Mouse (Mus musculus) kidney, postnatal 4 days (tissue): ENCODE measurements around the gene Pakap.

Experiments
- DNase-seq, 2 experiments: peaks; one replicate each; pipeline ENCODE4 v3.0.0; 2021; ENCODE audit warnings: mixed read lengths in 2 of 2

Gene Pakap

DNA sequence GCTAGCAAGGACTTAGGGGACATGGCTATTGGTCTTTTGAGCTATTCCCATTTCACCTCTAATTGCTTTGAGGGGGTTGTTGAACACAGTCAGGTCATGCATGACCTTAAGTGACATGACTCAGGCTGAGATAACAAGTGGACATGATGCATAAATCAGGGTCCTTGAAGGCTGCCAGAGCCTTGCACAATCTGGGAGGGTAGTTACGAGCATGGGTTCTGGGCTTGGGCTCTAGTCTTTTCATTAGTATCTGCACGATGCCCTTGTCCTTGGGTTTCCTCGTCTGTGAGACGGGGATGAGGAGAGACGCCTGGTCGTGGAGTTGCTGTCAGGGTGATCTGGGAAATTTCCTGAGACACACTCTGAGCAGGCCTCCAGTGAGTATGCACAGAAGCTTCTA, 6.7 kb downstream of the Pakap start:
- no peak for DNase-seq

DNA sequence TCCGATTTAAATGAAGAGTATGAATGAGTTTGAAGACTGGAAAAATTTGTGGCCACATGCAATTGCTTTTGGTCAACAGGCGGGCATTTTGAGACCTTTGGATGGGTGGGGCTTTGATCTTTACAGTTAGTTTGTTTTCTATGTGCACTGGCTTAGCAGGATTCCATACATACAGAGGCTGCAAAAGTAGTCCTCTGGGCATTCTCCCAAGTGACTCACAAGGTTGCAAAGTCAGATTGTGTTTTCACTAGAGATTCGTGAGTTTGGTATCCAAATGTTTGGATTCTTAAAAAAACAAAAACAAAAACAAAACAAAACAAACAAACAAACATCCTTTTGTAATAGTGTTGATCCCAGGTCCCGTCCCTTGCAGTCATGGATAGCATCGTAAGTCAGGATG, 7.7 kb downstream of the Pakap start:
- DNase-seq = no peak

DNA sequence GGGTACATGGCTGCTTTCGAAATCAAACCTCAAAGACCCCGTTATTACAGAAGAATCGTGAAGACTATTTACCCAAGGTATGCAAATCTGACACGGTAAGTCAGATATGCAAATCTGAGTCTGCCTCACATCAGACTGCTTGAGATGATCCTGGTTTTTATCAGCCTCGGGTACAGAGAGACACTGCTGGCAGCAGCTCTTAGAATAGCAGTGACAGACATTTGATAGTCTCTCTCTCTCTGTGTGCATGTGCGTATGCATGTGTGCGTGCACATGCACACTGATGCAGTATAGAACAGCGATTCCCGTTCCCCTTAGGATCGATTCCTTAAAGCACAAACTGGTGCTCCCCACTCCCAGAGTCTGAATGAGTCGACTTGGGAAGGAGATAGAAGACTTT, 8.1 kb downstream of the Pakap start:
- no peak for DNase-seq

DNA sequence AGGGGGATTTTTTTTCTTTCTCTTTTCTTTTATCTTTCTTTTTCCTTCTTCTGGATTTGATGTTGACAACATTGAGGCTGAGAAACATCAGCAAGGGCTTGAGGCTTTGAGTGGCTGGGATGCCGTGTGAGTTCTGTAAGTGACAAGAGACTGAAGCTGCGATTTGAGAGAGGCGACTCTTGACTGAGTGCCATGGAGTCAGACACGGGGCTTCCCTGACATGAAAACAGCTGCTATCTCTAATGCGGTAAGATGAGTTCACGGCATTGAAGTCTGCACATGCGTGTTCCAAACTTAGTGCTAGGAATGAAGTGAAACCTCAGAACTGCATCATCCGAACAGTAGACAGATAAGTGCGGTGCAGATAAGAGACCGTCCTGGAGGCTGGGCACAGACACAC, 11.7 kb downstream of the Pakap start:
- DNase-seq = no peak

DNA sequence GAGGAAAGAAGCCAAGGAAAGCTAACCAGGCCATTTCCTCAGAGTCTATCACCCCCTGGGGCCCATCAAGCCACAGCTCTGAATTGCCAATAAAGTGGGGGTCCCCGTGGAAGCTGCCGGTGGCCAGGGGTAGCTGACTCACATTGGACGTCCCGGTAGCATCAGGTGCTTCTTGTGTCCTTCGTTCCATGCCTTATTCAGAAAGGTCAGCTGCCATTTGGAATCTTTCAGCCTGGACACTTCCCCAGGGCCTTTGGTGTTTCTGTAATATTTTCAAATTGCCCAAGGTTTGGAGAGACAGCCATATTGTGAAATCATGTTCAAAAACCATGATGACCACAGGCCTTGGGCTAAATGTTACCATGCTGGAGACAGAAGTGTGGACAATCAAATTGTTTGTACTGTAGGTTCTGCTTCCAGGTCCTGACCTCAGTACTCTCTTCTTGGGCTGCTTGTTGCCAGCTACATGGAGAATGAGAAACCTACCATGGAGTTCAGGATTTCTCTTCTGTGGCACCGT, 17.4 kb downstream of the Pakap start:
- DNase-seq = no peak

DNA sequence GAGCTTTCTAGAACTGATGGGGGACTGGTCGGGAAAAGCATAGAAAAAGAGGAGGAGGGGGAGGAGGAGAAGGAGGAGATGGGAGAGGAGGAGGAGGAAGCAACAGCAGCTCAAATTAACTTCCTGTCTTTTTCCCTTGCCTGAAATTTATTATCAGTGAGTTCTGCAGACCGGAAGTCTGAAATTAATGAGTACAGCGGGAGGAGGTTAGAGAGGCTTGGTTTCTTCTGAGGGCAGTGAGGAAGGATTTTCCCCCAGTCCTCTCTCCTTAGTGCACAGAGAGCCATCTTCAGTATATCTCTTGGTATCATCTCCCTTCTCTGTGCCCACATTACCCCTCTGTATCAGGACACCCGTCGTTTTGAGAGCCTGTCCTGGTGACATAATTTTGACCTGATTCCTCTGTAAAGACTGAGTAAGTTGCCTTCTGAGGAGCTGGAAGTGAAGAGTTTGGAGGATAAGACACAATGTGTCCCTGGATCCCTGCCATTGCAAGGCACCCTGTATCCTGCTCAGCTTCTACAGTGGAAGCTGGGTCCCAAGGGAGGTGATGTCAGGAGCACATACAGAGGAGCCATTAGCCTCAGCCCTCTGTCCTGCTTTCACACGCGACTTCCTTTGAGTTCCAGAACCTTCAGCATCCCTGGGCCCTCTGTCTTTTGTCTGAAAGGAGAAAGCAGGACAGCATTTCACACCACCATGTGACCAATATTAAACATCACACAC, 19.1 kb downstream of the Pakap start:
- DNase-seq = peak; percentile 7 to 34

DNA sequence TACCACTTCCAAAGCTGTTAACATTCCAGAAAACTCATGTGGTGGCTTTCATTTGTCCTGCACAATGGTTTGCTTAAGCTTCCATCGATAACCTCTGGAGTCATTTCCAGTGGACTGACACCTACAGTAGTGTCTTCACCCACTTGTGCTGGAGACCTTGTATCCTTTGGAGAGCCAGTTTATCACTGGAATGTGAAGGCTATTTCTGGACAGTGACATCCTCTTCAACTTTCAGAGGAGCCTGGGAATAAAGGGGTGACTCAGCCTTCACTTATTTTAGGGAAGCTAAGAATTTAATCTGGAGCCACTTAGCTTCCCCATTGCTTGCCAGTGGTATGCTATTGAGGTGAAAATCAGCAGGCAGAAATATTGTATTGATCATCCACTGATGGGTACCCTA, 20.4 kb downstream of the Pakap start:
- DNase-seq = no peak

DNA sequence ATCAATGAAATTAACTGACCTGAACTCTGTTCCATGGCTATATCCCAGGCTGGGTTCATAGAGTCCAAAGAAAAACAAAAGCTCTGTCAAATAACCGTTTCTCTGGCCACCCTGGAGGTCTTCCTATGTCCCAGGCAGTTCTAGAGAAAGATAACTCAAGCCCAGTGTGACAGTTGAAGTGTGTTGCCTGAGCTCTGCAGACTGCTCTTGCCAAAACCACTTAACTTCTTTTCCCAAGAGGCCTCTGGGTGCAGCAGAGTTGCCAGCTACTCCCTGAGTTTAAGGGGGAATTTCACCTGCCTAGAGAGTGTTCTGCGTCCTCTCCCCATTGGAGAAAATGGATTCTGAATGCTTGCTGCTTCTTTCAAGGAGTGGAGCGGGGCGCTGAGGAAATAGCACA, 24.8 kb downstream of the Pakap start:
- DNase-seq = no peak

DNA sequence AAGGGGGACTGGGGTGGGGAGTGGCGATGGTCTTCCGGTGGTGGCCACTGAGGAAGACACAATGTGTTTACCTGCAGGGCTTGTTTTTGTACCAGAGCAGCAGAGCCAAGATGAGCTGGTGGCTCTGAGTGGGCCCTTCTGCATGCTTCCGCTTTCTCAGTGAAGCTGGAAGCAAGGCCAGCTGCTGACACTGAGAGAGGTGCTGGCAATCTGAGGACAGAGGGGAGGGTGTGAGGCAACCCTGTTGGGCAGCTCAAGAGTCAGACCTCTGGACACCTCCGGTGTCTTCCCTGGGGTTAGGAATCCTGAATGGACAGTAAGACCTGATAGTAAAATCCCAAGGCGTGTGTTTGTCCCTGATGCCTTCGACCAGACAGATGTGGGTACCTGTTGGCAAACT, 32.0 kb downstream of the Pakap start:
- no peak for DNase-seq

DNA sequence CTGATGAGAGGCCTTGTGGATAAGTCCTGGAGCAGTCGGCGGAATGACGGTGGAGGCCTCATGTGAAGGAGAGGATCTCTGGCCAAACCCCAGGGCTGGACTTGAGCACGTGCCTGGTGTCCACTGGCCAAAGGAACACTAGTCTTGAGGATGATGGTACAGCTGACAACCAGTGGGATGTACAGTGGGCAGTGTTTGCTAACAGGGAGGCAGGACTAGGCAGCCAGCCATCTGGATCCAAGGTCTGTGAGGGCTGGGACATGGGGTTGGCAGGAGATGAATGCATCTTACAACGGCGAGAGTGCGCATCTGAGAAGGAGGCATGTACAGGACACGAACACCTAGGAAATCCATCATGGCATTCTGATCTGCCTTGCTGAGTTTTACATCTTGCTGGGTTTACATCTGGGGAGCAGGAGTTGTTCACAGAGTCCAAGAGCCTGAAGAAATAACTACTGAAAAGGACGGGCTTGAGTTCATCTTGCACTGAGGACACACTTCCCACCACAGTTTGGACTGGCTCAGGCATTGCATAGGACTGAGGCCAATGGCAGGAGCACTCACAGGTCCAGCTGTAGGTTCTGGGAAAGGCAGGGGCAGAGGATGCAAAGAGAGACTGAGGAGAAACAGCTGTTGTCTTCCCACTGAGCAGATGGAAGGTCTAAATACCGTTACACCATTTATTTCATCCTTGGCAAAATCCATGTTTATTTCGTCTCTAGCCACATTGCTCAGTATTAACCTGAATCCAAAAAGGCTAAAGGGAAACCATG, 32.9 kb downstream of the Pakap start:
- no peak for DNase-seq

DNA sequence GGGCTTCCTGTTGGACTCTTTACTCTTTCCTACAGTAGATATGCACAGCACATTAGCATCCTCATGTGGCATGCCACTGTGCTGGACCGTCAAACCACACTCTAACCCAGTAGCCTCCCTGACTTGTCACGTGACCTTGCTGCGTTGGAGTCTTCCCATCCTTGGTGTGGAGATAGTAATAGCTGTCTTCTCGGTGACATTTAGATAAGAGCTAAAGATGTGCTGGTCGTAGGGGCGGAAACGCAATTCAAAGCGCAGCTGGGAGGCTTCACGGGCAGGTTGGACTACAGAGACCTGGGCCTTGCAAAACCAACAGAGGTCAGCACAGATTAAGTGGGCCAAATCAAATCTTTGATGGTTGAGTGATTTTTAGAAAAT, 33.5 kb downstream of the Pakap start:
- DNase-seq = peak in 1 of 2 experiments; percentile 18

DNA sequence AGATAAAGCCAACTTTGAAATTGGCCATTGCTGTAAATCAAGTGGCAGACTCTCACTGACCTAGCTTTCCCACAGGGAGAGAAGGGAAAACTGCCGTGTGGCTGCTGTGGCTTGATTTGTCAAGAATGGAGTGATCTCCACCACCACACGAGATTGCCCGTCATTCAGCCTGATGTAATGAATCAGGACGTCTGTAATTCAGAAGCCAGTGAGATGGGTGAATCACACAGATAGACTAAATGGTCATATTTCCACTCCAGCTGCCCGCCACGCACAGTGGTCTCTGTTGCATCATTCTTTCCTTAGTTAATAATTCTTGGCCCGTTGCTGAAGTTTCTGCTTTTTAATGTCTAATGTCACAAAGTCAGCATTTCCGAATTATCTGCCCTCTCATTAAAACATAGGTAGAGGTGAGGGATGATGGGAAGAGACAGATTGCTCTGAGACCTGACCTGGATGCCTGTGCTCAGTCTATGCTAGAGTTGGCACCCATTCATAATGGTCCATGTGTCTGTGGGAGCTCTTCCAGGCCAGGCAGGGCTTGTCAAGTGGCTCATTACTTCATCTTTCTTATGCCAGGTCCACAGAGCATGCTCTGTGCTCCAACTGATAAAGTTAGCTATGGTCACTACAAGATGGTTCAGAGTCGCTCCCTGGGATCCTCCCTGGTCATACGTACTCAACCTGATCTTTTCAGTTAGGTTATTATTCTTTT, 34.1 kb downstream of the Pakap start:
- no peak for DNase-seq

DNA sequence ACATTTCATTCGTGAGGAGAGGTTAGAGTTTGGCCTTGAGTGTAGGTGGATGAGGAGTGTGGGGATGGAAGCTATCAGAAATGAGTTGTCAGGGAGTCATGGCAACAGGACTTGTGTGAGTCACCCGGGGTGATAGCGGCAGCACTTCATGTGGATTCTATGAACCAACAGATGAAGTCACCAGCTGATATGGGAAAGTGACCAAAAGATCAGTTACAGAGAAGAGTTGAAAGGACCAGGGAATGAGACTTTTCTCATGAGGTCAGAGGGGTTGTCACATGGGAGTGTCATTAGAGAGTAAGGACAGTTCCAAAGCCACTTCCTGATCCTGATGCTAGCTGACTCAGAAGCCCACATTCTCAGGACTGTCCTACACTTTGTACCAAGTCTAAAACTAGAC, 38.3 kb downstream of the Pakap start:
- no peak for DNase-seq

DNA sequence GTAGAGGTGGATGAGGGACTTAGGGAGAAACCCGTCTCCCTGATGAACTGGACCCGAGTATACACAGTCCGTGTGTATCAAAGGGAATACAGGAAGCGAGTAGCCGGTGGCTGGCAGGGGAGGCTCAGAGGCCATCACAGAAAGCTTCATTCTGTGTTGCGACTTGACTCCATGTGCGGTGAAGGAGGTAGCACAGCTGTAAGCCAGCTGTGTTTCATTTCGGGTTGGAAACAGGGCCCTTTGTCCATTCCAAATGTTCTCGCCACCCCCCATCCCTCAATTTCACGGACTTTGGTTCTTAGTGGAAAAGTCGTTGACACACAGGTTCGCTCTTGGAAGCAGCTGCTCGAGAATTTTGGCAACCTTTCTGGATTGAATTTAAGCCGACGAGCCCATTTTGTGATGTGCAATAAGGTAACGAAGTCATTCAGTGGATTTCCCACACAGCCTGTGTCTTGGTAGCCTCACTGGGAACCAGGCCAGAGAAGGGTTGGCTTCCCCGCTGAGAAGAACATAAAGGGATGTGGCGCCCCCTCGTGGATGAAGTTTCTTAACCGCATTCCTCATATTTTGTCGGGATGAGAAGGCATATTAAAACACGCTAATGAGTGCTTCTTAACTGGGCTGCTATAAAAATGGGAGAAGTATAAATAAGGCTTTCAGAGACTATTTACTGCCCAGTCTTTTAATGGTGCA, 39.4 kb downstream of the Pakap start:
- DNase-seq = peak; percentile 95 to 96

DNA sequence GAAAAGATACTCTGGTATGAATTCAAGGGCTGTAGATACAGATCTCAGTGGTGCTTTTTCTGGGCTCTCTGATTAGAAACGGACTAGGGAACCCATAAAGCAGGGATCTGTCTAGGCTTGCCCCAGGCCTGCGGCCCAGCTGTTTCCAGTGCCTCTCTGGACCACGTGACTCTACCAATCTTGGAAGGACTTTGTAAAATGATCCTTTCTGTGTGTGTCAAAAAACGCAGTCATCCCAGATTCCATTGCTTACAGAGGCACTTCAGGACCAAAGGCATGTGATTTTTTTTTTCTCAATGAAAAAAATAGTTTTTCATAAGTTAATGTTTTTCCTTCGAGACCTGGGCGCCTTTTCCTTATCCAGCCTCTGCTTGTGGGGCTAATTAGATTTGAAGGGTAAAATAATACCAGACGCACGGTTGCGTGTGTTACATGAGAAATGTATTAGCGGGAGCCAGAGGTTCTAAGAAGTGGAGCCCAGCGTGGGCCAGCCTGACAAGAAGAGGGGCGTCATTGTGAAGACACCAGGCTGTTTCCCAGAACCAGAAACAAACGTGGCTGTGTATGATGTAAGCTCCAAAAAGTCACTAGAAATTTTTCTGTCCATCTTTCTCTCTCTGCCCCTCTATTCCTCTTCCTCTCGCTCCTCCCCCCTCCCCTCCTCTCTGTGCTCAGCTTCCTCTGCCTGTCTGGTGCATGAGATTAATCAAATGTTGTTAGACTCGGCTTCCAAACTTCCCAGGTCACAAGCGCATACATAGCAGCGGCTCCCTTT, 43.5 kb downstream of the Pakap start:
- peak; percentile 29 to 45 for DNase-seq

DNA sequence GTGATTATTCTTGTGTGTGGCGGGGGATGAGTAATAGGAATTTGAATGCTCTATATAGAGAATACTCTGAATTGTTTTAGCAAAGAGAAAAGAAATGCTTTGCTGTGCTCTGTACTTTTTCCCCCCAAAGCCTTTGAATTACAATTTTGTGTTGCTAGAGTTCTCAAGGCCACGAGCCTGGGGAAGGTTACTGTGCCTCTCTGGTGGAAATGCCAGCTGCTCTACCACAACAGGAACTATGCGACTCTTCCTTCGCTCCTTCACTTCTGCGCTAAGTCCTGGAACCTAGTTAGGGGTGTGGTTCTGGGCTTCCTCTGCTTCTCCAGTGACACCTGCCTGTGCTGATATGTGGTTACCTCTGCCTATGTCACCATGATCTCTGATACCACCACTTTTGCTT, 44.7 kb downstream of the Pakap start:
- DNase-seq = no peak

DNA sequence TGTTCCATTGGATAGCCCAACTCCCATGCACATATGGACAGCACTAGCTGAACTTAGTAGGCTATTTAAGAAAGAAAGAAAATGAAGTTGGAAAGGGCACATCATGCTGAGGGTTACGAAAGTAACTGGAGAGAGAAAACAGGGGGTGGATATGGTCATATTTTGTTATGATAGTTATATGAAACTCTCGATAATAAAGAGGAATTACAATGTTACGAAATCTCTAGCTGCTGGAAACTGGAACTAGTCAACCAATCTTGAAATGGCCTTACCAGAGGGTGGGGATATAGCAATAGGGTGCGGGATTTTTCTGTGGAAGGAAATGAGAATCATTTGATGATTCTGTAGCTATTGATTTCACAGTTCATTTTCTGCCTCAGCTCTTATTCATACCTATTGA, 46.7 kb downstream of the Pakap start:
- no peak for DNase-seq

DNA sequence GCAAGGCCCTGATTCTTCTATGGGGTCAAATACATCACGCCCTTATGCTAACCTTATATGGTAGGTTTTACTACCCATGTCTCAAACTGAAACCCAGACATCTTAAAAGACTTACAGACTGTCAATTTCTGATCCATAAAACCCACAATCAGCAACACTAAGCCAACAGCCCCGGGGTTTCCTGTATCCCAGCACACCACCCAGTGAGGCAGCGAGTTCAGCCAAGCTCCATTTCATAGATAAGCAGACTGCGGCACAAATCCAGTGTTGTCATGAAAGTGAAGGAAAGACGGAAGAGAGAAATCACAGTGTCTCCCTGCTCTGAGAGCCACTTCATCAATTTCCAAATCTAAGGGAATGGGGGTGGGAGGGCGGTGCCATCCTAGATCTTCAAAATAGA, 50.8 kb downstream of the Pakap start:
- no peak for DNase-seq

DNA sequence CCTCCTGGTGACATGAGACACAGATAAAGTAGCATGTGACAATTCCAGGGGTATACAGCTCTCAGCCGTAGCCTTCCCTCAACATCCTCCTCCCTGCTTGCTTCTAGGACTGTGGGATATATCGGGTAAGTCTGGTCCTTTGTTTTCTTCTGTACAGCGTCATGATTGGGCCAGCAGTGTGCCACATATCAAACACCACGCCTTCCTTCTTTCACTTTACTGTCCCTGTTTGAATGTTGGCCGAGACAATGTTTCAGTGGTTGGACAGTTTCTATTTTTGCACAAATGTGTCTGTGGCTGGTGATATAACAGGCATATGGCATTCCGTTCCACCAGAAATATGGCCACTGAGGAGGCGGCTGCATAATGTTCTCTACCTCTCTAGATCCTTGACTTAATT, 54.8 kb downstream of the Pakap start:
- no peak for DNase-seq

DNA sequence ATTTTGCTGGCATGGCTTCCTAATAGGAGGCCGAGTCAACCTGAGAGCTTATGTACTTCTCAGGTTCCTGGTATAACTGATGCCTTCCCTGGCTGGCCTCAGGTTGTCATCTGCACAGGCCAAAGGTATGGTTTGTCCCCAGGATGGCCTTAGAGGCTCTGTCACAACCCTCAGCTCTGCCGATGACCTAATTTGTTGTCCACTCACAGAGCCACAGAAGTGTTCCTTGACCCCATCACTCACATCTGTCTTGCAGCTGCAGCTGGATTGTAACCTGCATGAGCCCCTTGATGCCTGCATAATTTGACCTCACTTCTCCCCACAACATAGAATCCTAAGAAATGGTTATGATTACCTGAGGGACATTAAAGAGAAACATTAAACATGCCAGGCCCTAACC, 56.8 kb downstream of the Pakap start:
- DNase-seq = no peak

DNA sequence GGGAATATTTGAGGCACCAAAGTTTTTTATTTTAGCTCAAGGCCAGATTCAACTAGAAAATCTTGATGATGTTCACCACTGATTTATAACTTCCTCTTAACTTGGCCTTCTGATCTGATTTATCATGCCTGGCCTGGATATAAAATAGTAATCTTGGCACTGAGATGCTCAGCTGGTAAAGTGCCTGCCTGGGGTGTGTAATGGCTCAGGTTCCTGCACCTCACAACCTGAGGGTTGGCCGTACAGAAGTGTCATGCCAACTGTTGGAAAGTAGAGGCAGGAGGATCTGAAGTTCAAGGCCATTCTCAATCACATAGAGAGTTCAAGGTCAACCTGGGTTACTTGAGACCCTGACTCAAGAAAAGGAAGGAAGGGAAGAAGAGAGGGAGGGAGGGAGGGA, 57.3 kb downstream of the Pakap start:
- no peak for DNase-seq

DNA sequence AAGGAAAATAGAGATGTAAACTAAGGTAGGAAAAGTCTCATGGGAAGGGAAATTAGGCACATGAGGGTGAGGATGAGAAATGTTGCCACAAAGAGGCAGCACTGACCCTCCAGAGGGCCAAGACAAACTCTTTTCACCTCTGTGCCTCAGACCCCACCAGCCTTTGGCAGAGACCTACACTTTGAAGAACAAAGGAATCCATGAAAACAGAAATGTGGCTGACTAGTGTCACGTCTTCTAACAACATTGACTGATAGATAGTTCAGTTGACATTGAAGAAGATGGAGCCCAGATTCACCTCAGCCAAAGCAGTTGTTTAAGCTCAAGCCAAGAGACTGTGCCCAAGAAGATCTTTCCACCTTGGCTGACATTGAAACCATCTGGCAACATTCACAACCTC, 57.8 kb downstream of the Pakap start:
- no peak for DNase-seq
